Mouse (Mus musculus) heart, postnatal 0 days (tissue): ENCODE results near the gene Theg. TPM values are rescaled to one million over a fixed set of nuclear protein-coding genes. Genes with fewer than 3 reads are reported as not detected.

Experiments used
- ATAC-seq: fragments of 200-750 bp; cut with Nextera tagmentation; 2 replicates; pipeline ENCODE4 v1.8.0; 2017; ENCODE audit warnings: low read depth, moderate number of reproducible peaks, moderate library complexity; ENCODE audit not compliant: insufficient read depth
- DNase-seq: peaks from one replicate; pipeline ENCODE4 v3.0.0-alpha.2; 2016; ENCODE audit warnings: low spot score
- H3K27ac ChIP-seq: fragments of 300-500 bp; sonication (generic); 2 replicates; pipeline ENCODE4 v1.5.1; 2014; ENCODE audit warnings: low read depth, mild to moderate bottlenecking
- H3K27me3 ChIP-seq: fragments of 300-500 bp; sonication (generic); 2 replicates; pipeline ENCODE4 v1.6.1; 2014; ENCODE audit warnings: low read length, mixed read lengths; ENCODE audit not compliant: control insufficient read depth, insufficient read depth
- H3K36me3 ChIP-seq: fragments of 300-500 bp; sonication (generic); replicated peaks from 2 replicates; pipeline ENCODE4 v1.6.1; 2014; ENCODE audit warnings: low read length, mixed read lengths; ENCODE audit not compliant: control insufficient read depth, insufficient read depth
- H3K4me1 ChIP-seq: fragments of 300-500 bp; sonication (generic); 2 replicates; pipeline ENCODE4 v1.6.1; 2014; ENCODE audit warnings: antibody characterized with exemption; ENCODE audit not compliant: control insufficient read depth, insufficient read depth
- H3K4me2 ChIP-seq: fragments of 300-500 bp; sonication (generic); 2 replicates; pipeline ENCODE4 v1.6.1; 2014; ENCODE audit warnings: low read depth, mild to moderate bottlenecking, low read length, moderate library complexity
- H3K4me3 ChIP-seq: fragments of 300-500 bp; sonication (generic); 2 replicates; pipeline ENCODE4 v1.5.1; 2014; ENCODE audit warnings: low read depth, low read length
- H3K9ac ChIP-seq: fragments of 300-500 bp; sonication (generic); replicated peaks from 2 replicates; pipeline ENCODE4 v1.6.1; 2014; ENCODE audit warnings: low read depth, low read length, mixed read lengths
- H3K9me3 ChIP-seq: fragments of 300-500 bp; sonication (generic); replicated peaks from 2 replicates; pipeline ENCODE4 v1.6.1; 2016; ENCODE audit warnings: low read length; ENCODE audit not compliant: control insufficient read depth
- CTCF ChIP-seq: IDR thresholded peaks from 2 replicates; pipeline ENCODE4 v1.5.1; 2016; ENCODE audit warnings: antibody characterized with exemption, control low read depth, low read depth
- EP300 ChIP-seq: IDR thresholded peaks from 2 replicates; pipeline ENCODE4 v1.6.1; 2016; ENCODE audit warnings: antibody characterized with exemption, low read depth
- WGBS: fragments of 180-500 bp; shearing (Covaris S2); extraction: QIAGEN DNeasy Blood & Tissue Kit; methylation state at CpG from one replicate; pipeline ENCODE4 v1.1.7; 2014; 5-methylcytosine and 5-hydroxymethylcytosine counted together
- polyA plus RNA-seq: library from polyadenylated mRNA; unstranded; fragments of >200 nt; fragmentation: Nextera tagmentation; extraction: Ambion mirVana; gene quantifications from 2 replicates; pipeline ENCODE4 v1.2.1, GENCODE M21; 2015
- total RNA-seq: library from RNA; depleted of rRNA; stranded (reverse); fragments of >200 nt; gene quantifications from 2 replicates; pipeline ENCODE4 v1.2.3, GENCODE M21; 2014; ENCODE audit warnings: low replicate concordance

Gene Theg
- total and polyA plus RNA-seq, 2 experiments from 2014 or later, result not detected

- Histone ChIP-seq H3K4me1 (peaks cover 5% of the 10 kb centered on the region; the same call in 1 of the 2 replicates), H3K36me3 (peaks cover 66% of the 10 kb centered on the region), H3K27me3 (no peaks in the 10 kb centered on the region), H3K4me2 (no peak overlapping the region), H3K4me3 (no peak overlapping the region), H3K9me3 (no peaks in the 10 kb centered on the region), H3K27ac (no peak overlapping the region), H3K9ac (no peak overlapping the region)
- no peak for TF ChIP-seq EP300
- no peak for TF ChIP-seq CTCF
- no peak for DNase-seq
- no peak for ATAC-seq
- 89% methylated on average over 11 of the region's 11 CpGs for WGBS
Measured at GRCm38 (mm10) chr10:79540746-79541145, 46.4 kb downstream of the Theg start.

DNA sequence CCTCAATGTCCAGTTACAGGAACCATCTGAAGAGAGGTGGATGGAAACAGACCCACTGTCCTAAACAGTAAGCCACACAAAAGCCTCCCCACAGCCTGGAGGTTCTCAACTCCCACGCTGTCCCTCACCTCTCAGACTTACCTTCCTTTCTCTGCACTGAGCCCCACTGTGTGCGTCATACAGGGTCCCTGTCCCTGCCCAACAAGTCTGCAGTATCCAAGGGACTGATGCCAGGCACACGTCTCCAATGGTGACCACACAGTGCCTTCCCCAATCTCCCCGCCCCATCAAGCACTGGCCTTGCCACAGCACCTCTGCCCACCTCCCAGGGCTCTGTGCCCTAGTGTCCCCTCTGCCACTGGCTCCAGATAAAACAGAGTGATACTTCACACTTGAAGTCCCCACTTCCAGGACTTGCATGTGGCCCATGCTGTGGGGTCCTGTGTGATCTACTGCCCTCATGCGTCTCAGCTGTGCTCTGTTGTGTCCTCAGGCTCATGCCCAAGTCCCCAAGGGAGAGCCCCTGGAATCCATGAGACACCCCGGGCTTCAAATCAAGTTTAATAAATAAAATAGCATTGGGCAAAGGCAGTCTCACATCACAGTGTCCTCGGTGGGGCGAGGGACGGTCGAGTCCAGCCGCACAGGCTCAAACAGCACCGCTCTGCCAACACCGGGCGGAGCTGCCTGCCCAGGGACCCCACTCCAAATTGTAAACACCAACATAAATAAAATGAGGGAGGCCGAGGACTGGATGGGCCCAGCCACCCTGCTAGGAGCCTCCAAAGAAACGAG is 47.2 kb downstream of the Theg start:
- H3K4me2 ChIP-seq, result no peak overlapping the region
- no peak overlapping the region for H3K27ac ChIP-seq
- H3K36me3 ChIP-seq, result peaks cover 58% of the 10 kb centered on the region
- peaks cover 5% of the 10 kb centered on the region; the same call in 1 of the 2 replicates for H3K4me1 ChIP-seq
- H3K4me3 ChIP-seq, result no peak overlapping the region
- 95% methylated on average over 16 of the region's 16 CpGs for WGBS
- no peaks in the 10 kb centered on the region for H3K9me3 ChIP-seq
- DNase-seq (no peak), ATAC-seq (no peak)
- no peaks in the 10 kb centered on the region for H3K27me3 ChIP-seq
- no peak overlapping the region for H3K9ac ChIP-seq
- no peak for TF ChIP-seq EP300
- TF ChIP-seq CTCF, result no peak

GRCm38 (mm10) chr10:79538873-79539272 is 48.3 kb downstream of the Theg start:
- Histone ChIP-seq H3K4me1 (peaks cover 2% of the 10 kb centered on the region; the same call in 1 of the 2 replicates), H3K9ac (no peak overlapping the region), H3K9me3 (no peaks in the 10 kb centered on the region), H3K4me2 (no peak overlapping the region), H3K27ac (no peak overlapping the region), H3K27me3 (peaks cover 9% of the 10 kb centered on the region; the same call in 1 of the 2 replicates), H3K36me3 (peaks cover 48% of the 10 kb centered on the region), H3K4me3 (no peak overlapping the region)
- ATAC-seq (no peak), DNase-seq (no peak)
- WGBS, result 53% methylated on average over 4 of the region's 4 CpGs
- TF ChIP-seq CTCF (no peak), EP300 (no peak)

- 79% methylated on average over 3 of the region's 3 CpGs for WGBS
- Histone ChIP-seq H3K27me3 (peaks cover 9% of the 10 kb centered on the region; the same call in 1 of the 2 replicates), H3K36me3 (peaks cover 42% of the 10 kb centered on the region), H3K9ac (no peak overlapping the region), H3K27ac (no peak overlapping the region), H3K4me2 (no peak overlapping the region), H3K4me3 (no peak overlapping the region), H3K4me1 (peaks cover 8% of the 10 kb centered on the region), H3K9me3 (no peaks in the 10 kb centered on the region)
- no peak for ATAC-seq
- no peak for DNase-seq
- no peak for TF ChIP-seq EP300
- TF ChIP-seq CTCF, result no peak
Measured at GRCm38 (mm10) chr10:79538323-79538722, 48.8 kb downstream of the Theg start.

GRCm38 (mm10) chr10:79537781-79538180 is 49.4 kb downstream of the Theg start:
- Histone ChIP-seq H3K4me1 (peaks cover 10% of the 10 kb centered on the region), H3K9ac (no peak overlapping the region), H3K36me3 (peaks cover 37% of the 10 kb centered on the region), H3K4me2 (no peak overlapping the region), H3K4me3 (no peak overlapping the region), H3K9me3 (no peaks in the 10 kb centered on the region), H3K27me3 (peaks cover 9% of the 10 kb centered on the region; the same call in 1 of the 2 replicates), H3K27ac (no peak overlapping the region)
- WGBS, result 83% methylated on average over 2 of the region's 2 CpGs
- no peak for TF ChIP-seq CTCF
- no peak for TF ChIP-seq EP300
- ATAC-seq (no peak), DNase-seq (no peak)
